Mouse (Mus musculus): Measurements from ENCODE around the gene Il1rl2. TPM values are rescaled to one million over a fixed set of nuclear protein-coding genes. Genes with fewer than 3 reads are reported as not detected.

Il1rl2 gene
- polyA plus RNA-seq, 1 experiment from 2014 or later: 7.3 TPM

GRCm38 (mm10) chr1:40324955-40325702, 719 bp downstream of the Il1rl2 start:
- peak; percentile 45 for DNase-seq (ENCODE audit: low spot score)

DNA sequence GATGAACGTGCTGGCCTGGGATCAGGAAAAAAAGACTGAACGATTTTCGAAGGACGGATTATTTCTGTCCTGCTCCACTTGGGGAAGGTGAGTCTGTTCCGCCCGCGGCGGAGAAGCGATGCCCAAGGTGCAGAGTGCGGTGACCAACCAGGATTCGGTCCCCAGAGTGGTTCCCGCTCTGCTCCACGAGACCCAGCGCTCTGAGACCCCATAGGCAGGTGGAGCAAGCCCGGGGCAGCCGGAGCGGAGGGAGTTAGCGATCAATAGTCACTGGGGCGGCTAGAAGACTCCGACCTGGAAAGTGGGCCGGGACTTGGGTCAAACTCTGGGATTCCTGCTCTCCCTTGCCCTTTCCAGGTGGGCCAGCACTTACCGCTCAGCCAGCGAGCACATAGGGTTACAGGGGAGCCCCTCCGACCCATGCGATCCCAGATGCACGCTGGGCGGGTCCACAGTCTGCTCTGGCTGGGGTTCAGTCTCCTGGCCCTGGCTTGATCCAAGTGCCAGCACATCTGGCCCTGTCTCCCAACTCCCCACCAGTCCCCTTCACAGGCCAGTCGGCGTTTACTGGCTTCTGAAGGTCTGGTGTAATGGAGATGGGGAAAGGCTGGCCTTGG, 1.4 kb downstream of the Il1rl2 start:
- DNase-seq (ENCODE audit: low spot score): no peak

- no peak for DNase-seq (ENCODE audit: low spot score)
Observed at GRCm38 (mm10) chr1:40327604-40328003, 3.2 kb downstream of the Il1rl2 start.

DNA sequence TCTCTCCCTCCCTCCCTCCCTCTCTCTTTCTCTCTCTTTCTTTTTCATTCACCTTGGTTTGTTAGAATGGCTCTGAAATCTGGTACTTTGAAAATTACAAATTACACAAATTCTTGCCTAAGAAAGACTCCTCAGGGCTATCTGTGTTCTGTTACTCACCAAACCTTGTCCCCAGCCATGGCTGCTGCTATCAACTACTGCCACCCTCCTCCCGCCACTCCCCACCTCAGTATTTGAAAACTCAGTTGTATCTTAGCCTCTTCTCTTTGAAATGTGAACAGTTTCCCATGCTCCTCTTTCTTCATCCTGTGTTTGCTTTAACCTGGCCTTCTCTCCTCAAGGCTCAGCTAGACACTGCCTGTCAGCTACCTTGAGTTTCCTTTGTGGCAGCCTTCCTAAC, 5.1 kb downstream of the Il1rl2 start:
- no peak for DNase-seq (ENCODE audit: low spot score)

- no peak for DNase-seq (ENCODE audit: low spot score)
Observed at GRCm38 (mm10) chr1:40330181-40330580, 5.8 kb downstream of the Il1rl2 start.

GRCm38 (mm10) chr1:40339346-40339745, 14.9 kb downstream of the Il1rl2 start:
- DNase-seq (ENCODE audit: low spot score): no peak

DNA sequence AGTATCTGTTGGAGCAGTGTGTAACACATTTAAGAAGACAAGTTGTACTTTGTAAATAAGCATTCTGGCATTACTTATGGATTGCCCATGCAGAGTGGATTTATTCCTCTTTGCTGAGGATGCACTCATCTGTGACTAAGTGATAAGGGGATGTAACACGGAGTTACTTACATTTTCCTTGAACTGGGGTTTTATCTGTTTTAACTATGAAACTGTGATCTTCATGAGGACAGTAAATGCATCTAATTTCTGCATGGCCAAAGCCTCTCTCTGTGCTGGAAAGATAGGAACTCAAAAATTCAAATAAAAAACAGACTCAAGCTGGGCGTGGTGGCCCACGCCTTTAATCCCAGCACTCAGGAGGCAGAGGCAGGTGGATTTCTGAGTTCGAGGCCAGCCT, 15.7 kb downstream of the Il1rl2 start:
- DNase-seq (ENCODE audit: low spot score): no peak

DNA sequence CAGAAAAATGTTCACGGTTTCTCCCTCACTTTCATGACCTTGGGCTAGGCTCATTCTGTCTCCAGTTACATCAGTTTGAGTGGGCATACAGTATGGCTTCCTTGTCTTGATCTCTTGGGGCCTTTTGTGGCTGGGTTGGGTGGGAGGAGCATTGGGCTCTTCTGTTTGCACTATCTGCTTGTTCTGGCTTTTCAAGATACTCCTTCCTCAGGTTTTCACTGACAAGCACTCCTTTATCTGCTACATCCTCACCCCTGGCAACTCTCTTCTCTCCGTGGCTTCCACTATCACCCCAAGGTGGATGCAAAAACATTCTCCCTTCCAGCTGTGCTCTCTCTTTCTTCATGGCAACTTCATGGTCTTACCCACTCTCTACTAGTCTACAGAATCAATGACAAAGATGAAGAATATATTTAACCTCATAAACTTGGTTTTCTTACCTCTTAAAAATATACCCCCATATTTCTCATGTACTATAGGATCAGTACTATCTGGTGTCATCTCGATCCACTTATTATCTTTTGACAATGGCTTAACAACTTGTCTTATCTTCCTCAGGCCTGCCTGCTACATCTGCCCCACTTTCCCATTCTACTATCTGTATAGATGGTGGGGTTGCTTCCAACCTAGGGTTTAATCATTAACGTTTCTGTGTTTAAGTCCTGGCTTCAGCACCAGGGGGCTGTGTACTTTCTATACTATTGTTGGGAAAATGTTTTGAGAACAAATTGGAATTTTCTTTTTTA, 27.9 kb downstream of the Il1rl2 start:
- DNase-seq (ENCODE audit: low spot score): no peak

DNA sequence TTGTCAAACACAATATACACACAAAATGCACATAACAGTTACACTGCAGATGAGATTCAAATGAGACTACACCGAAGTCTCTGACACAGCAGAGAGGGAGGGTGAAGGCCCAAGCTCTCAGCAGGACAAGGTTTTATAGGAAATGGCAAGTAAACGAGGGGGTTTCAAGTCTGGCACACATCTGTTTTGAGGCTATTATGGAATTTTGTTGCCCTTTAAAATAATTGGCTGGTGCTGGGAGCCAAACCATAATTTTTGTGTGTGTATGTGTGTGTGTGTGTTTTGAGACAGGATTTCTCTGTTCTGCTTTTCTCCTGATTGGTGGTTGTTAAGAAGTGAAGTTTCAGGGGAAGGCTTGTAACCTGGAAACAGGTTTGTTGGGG, 28.5 kb downstream of the Il1rl2 start:
- DNase-seq (ENCODE audit: low spot score): no peak

DNA sequence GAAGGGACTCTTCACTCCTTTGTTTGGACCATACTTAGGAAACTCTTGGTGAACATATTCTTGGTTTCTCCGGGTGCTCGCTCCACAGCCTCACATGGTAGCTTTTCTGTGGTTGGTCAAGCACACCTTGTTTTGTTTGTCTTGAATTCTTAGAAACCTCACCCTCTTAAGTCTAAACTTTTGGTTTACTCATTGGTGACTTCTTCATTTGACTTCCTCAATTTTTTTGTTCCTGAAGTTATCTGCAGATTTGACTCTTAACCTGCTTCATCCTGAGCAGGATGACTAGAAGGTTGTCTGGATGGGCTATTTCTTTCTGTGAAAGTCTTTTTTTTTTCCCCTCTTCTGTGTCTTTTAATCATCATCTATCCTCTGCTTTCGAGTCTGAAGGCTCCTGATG, 30.3 kb downstream of the Il1rl2 start:
- DNase-seq (ENCODE audit: low spot score): no peak

GRCm38 (mm10) chr1:40355431-40355843, 31.0 kb downstream of the Il1rl2 start:
- DNase-seq (ENCODE audit: low spot score): no peak

- peak; percentile 5 for DNase-seq (ENCODE audit: low spot score)
Observed at GRCm38 (mm10) chr1:40355904-40356521, 31.6 kb downstream of the Il1rl2 start.

DNA sequence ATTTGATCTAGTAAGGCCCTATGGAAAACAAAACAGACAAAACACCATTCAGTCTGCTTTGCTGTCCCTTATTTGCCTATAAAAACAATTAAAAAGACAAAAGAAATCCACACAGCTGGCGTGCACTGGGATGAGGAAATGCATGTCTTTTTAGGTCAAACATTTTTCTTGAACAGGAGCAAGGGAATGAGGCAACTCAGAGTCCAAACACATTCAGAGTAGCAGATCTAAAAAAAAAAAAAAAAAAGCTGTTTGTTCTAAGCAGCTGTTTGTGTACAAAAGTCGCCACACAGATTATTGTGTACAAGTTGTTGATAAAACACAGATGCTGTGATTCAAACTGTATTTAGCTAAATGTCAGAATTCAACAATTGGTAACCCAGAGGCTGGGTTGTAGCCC, 33.5 kb downstream of the Il1rl2 start:
- no peak for DNase-seq (ENCODE audit: low spot score)

- no peak for DNase-seq (ENCODE audit: low spot score)
Observed at GRCm38 (mm10) chr1:40358351-40358750, 33.9 kb downstream of the Il1rl2 start.

- DNase-seq (ENCODE audit: low spot score): no peak
Observed at GRCm38 (mm10) chr1:40358771-40359181, 34.4 kb downstream of the Il1rl2 start.

GRCm38 (mm10) chr1:40359731-40360130, 35.3 kb downstream of the Il1rl2 start:
- no peak for DNase-seq (ENCODE audit: low spot score)

GRCm38 (mm10) chr1:40360969-40361368, 36.6 kb downstream of the Il1rl2 start:
- no peak for DNase-seq (ENCODE audit: low spot score)

DNA sequence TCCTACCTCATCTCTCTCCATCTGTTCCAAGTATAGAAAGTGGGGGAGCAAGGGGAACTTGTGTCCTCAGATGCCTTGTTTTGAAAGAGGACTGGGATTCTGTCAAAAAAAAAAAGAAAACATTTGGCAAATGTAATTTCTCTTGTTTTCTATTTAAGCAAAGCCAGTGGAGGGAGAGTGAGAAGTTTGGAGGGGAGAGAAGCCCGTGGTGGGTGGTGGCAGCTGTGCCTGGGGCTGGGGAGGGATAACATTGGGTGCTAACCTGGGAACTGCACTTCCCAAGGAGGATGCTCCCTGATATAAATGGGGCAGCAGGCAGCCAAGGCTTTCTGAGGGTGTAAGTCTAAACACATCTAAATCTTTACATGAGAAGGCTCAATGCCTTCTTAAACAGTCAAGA, 37.2 kb downstream of the Il1rl2 start:
- DNase-seq (ENCODE audit: low spot score): no peak

DNA sequence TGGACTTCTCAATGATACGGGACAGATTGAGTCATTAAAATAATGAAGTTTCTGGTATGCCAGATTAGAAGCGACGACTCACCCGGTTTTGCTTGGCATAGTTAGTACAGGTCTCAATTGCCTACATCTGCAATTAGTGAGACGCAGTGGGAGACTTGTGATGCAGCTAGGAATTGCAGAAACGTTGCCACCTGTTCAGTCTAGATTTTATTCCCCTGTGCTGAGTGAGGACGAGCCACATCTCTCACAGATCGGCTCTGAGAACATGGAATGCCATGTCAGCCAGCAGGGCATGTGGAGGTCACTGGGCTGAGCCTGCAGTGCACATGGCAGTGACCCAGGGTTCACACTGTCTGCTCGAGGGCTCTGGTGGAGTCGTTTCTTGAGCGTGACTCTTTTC, 38.4 kb downstream of the Il1rl2 start:
- no peak for DNase-seq (ENCODE audit: low spot score)

DNA sequence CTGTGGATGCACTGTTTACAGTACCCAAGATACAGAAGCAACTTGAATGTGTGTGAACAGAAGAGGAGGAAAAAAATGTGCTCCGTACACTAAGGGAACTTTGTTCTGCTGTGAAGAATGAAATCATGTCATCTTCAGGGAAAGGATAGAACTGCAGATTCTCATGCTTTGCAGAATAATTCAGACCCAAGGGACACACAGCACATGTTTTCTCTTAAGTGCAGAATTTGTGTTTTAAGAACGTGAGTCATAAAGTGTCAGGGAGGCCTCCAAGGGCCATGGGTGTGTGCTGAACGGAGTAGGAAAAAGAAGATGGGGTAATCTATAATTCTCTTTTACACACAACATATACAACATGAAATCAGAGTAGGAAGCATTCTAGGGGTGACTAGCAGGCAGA, 48.5 kb downstream of the Il1rl2 start:
- DNase-seq (ENCODE audit: low spot score): no peak

GRCm38 (mm10) chr1:40375148-40375547, 50.7 kb downstream of the Il1rl2 start:
- DNase-seq (ENCODE audit: low spot score): no peak

DNA sequence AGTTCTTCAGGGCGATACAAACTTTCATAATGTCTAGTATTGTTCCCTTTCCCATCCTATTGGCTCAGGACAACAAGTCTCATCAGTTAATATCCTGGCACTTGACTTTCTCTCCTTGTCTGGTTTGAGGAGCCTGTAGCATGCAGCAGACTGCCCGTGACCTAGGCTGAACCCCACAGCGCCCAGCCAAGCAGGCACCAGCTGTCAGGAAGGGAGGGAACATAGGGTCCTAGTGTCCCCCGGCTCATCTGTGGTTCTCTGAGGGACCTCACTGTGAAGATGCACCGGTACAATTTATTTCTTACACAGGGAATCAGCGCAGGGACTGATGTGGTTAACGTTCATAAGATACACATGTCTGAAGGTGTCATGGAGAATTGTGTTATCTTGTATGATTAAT, 52.3 kb downstream of the Il1rl2 start:
- no peak for DNase-seq (ENCODE audit: low spot score)
